Mouse (Mus musculus) neural tube, embryonic 10.5 days (tissue): ENCODE results near the gene Prdx5.
"Not testable (repeated sequence)": the region's sequence is repeated elsewhere in the genome, so short reads cannot be mapped to it uniquely, and the experiment has no call there.

Experiments
- DNase-seq: peaks from one replicate; pipeline ENCODE4 v3.0.0-alpha.2; 2017; ENCODE audit warnings: low spot score; ENCODE audit errors: extremely low spot score

The Prdx5 gene

GRCm38 (mm10) chr19:6895608-6896305, 14.1 kb downstream of the Prdx5 start:
- DNase-seq, result not testable (repeated sequence)

GRCm38 (mm10) chr19:6893731-6894451, 16.0 kb downstream of the Prdx5 start:
- DNase-seq, result no peak

- DNase-seq, result no peak
These were observed 17.4 kb downstream of the Prdx5 start for GRCm38 (mm10) chr19:6892512-6892911.

GRCm38 (mm10) chr19:6877965-6878364, 31.9 kb downstream of the Prdx5 start:
- no peak for DNase-seq

GRCm38 (mm10) chr19:6876799-6877198, 33.1 kb downstream of the Prdx5 start:
- DNase-seq, result no peak

GRCm38 (mm10) chr19:6875834-6876233, 34.1 kb downstream of the Prdx5 start:
- no peak for DNase-seq

- DNase-seq, result no peak
These were observed 35.6 kb downstream of the Prdx5 start for GRCm38 (mm10) chr19:6874257-6874656.

- no peak for DNase-seq
These were observed 37.2 kb downstream of the Prdx5 start for GRCm38 (mm10) chr19:6872701-6873100.

- no peak for DNase-seq
These were observed 38.2 kb downstream of the Prdx5 start for GRCm38 (mm10) chr19:6871574-6872271.

GRCm38 (mm10) chr19:6869355-6869754, 40.6 kb downstream of the Prdx5 start:
- DNase-seq, result no peak

GRCm38 (mm10) chr19:6861451-6861850, 48.5 kb downstream of the Prdx5 start:
- DNase-seq, result no peak

- DNase-seq, result no peak
These were observed 49.2 kb downstream of the Prdx5 start for GRCm38 (mm10) chr19:6860706-6861105.

GRCm38 (mm10) chr19:6859971-6860370, 49.9 kb downstream of the Prdx5 start:
- no peak for DNase-seq

- no peak for DNase-seq
These were observed 50.8 kb downstream of the Prdx5 start for GRCm38 (mm10) chr19:6859032-6859651.

GRCm38 (mm10) chr19:6858031-6858430, 51.9 kb downstream of the Prdx5 start, which contains the start of gene Ccdc88b:
Gene Ccdc88b (minus strand): TSS chr19:6858211.
- no peak for DNase-seq

GRCm38 (mm10) chr19:6857391-6858005, 52.4 kb downstream of the Prdx5 start:
- DNase-seq, result no peak

- DNase-seq, result no peak
These were observed 52.9 kb downstream of the Prdx5 start for GRCm38 (mm10) chr19:6857003-6857360.
